Mouse (Mus musculus) spleen, adult 2 months (tissue): ENCODE data around the gene Apc2. TPM values are rescaled to one million over a fixed set of nuclear protein-coding genes. Genes with fewer than 3 reads are reported as not detected.

Experiments used
- DNase-seq, 2 experiments: peaks; one replicate each; pipeline versions ENCODE4 v3.0.0 to v3.0.0-alpha.2; 2012 to 2021; ENCODE audit warnings: low spot score in 2 of 2, low read depth in 1 of 2
- H3K27ac ChIP-seq: fragments of 200-500 bp; 2 replicates; pipeline ENCODE4 v1.5.1; 2012; ENCODE audit warnings: low read length, inconsistent platforms; ENCODE audit not compliant: insufficient read depth
- H3K27me3 ChIP-seq: fragments of 200-500 bp; 2 replicates; pipeline ENCODE4 v1.6.1; 2012; ENCODE audit warnings: mild to moderate bottlenecking, moderate library complexity, low read length, inconsistent platforms; ENCODE audit not compliant: control insufficient read depth, insufficient read depth
- H3K36me3 ChIP-seq: fragments of 200-500 bp; 2 replicates; pipeline ENCODE4 v1.6.1; 2012; ENCODE audit warnings: mild to moderate bottlenecking, low read length, inconsistent platforms; ENCODE audit not compliant: control insufficient read depth, insufficient read depth
- H3K4me1 ChIP-seq: fragments of 200-500 bp; 2 replicates; pipeline ENCODE4 v1.6.1; 2011; ENCODE audit warnings: inconsistent platforms; ENCODE audit not compliant: control insufficient read depth, insufficient read depth, insufficient read length
- H3K4me3 ChIP-seq: fragments of 200-500 bp; 2 replicates; pipeline ENCODE4 v1.5.1; 2011; ENCODE audit warnings: mild to moderate bottlenecking, inconsistent platforms; ENCODE audit not compliant: insufficient read depth, insufficient read length; ENCODE audit errors: extremely low read depth
- CTCF ChIP-seq: fragments of 200-500 bp; IDR thresholded peaks from 2 replicates; pipeline ENCODE4 v1.5.1; 2011; ENCODE audit warnings: mild to moderate bottlenecking, inconsistent platforms; ENCODE audit not compliant: insufficient read depth, insufficient read length, insufficient replicate concordance; ENCODE audit errors: extremely low read depth
- POLR2A ChIP-seq: fragments of 200-500 bp; IDR thresholded peaks from 2 replicates; pipeline ENCODE4 v1.6.1; 2011; ENCODE audit warnings: low read depth, low read length, inconsistent platforms
- WGBS: fragments of 180-500 bp; shearing (Covaris S2); methylation state at CpG from one replicate; pipeline ENCODE4 v1.1.7; 2018; 5-methylcytosine and 5-hydroxymethylcytosine counted together
- polyA plus RNA-seq: library from polyadenylated mRNA; depleted of rRNA; stranded (reverse); fragments of >200 nt; gene quantifications from 2 replicates; pipeline ENCODE4 v1.2.3, GENCODE M21; 2012

Gene Apc2
- polyA plus RNA-seq, 1 experiment = 0.68 TPM

- DNase-seq = no peak
- H3K27me3 ChIP-seq = peaks cover 7% of the 10 kb centered on the region; the same call in 1 of the 2 replicates
- TF ChIP-seq CTCF (no peak), POLR2A (no peak)
- H3K27ac ChIP-seq = no peak overlapping the region
- H3K36me3 ChIP-seq = peaks cover 12% of the 10 kb centered on the region
- no peak overlapping the region for H3K4me3 ChIP-seq
- WGBS = 75% methylated on average over 7 of the region's 7 CpGs
- H3K4me1 ChIP-seq = peaks cover 4% of the 10 kb centered on the region; the same call in 1 of the 2 replicates
Observed at GRCm38 (mm10) chr10:80294788-80295303, 931 bp upstream of the Apc2 start.

- H3K27ac ChIP-seq = no peak overlapping the region
- no peak for DNase-seq
- H3K4me1 ChIP-seq = peaks cover 4% of the 10 kb centered on the region; the same call in 1 of the 2 replicates
- H3K27me3 ChIP-seq = peaks cover 7% of the 10 kb centered on the region; the same call in 1 of the 2 replicates
- WGBS = 82% methylated on average over 5 of the region's 5 CpGs
- peaks cover 12% of the 10 kb centered on the region for H3K36me3 ChIP-seq
- TF ChIP-seq CTCF (no peak), POLR2A (no peak)
- H3K4me3 ChIP-seq = no peak overlapping the region
Observed at GRCm38 (mm10) chr10:80296824-80297223, 1.0 kb downstream of the Apc2 start.

GRCm38 (mm10) chr10:80297526-80298133, 1.9 kb downstream of the Apc2 start:
- H3K27me3 ChIP-seq = peaks cover 7% of the 10 kb centered on the region; the same call in 1 of the 2 replicates
- no peak overlapping the region for H3K4me3 ChIP-seq
- 72% methylated on average over 8 of the region's 8 CpGs for WGBS
- TF ChIP-seq POLR2A (no peak), CTCF (no peak)
- peaks cover 12% of the 10 kb centered on the region for H3K36me3 ChIP-seq
- peaks cover 4% of the 10 kb centered on the region; the same call in 1 of the 2 replicates for H3K4me1 ChIP-seq
- no peak overlapping the region for H3K27ac ChIP-seq
- no peak for DNase-seq

- no peak for TF ChIP-seq POLR2A
- TF ChIP-seq CTCF = no peak
- Histone ChIP-seq H3K27me3 (peaks cover 7% of the 10 kb centered on the region; the same call in 1 of the 2 replicates), H3K27ac (no peak overlapping the region), H3K4me3 (no peak overlapping the region), H3K4me1 (no peaks in the 10 kb centered on the region), H3K36me3 (peaks cover 9% of the 10 kb centered on the region)
- 18% methylated on average over 23 of the region's 26 CpGs for WGBS
- no peak for DNase-seq
Observed at GRCm38 (mm10) chr10:80298571-80299281, 2.9 kb downstream of the Apc2 start.

DNA sequence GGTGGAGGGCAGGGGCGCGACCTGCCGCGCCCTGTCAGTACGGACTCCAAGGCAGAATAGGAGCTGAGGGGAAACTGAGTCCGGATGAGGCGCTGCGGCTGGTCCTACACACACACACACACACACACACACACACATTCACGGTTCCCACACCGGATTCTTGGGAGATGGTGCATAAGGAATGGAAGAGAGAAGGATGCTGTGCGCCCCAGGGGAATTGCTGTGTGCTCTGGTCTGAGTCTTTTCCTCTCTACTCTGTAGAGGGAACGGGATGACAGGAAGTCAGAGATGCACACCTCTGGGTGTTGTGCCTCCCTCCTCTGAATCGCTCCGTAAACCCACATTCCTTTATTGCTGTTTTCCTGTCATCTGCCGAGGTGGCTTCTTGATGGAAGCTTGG, 3.5 kb downstream of the Apc2 start:
- Histone ChIP-seq H3K27me3 (peaks cover 7% of the 10 kb centered on the region; the same call in 1 of the 2 replicates), H3K4me3 (no peak overlapping the region), H3K4me1 (no peaks in the 10 kb centered on the region), H3K36me3 (peaks cover 5% of the 10 kb centered on the region), H3K27ac (no peak overlapping the region)
- DNase-seq = no peak
- TF ChIP-seq POLR2A (no peak), CTCF (no peak)
- WGBS = 20% methylated on average over 15 of the region's 15 CpGs

DNA sequence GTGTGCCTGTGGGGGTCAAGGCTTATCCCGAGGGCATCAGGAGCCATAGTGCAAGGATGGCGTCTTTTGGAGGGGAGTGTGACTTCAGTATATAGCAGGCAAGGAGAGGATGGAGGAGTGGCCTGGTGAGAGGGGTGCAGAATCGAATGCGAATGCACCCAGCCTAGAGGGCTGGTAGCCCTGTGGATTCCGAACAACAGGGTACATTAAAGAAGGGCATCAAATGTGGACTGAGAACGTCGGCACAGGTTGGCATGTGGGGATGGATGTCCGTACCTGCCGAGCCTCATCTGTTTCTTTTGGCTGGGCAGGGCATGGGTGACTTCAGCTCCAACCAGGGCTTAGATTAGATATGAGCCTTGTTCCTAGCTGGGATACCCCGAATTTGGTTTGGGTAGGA, 4.0 kb downstream of the Apc2 start:
- 55% methylated on average over 10 of the region's 10 CpGs for WGBS
- H3K27me3 ChIP-seq = peaks cover 10% of the 10 kb centered on the region
- TF ChIP-seq CTCF = no peak
- TF ChIP-seq POLR2A = no peak

DNA sequence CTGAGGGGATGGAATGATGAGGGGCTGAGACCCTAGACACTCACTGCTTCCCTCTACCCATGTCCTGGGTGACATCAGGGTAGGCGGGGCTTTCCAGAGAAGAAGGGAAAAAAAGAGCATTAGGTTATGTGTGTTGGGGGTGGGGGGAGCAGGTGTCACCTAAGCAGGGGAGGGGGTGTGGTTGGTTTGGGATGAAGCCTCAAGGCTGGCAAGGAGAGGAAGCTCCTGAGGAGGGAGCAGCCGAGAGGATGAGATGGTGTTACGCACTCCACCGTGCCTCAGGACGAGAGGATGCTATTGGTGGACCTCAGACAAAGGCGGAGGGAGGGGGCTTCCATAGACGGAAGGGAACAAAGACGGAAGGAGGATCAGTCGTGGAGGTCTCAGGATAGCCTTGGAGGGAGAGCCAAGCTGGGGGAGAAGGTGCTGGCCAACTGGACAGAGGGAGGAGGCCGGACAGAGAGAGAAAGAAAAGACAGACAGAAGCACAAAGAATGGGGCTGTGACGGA, 5.0 kb downstream of the Apc2 start:
- Histone ChIP-seq H3K27ac (no peak overlapping the region), H3K27me3 (peaks cover 10% of the 10 kb centered on the region), H3K4me1 (no peaks in the 10 kb centered on the region), H3K36me3 (no peaks in the 10 kb centered on the region), H3K4me3 (no peak overlapping the region)
- WGBS = 47% methylated on average over 11 of the region's 11 CpGs
- TF ChIP-seq POLR2A = no peak
- no peak for TF ChIP-seq CTCF
- DNase-seq = no peak

More for the DNA sequence above, 4.0 kb downstream of the Apc2 start:
- Histone ChIP-seq H3K27ac (no peak overlapping the region), H3K4me3 (no peak overlapping the region), H3K4me1 (no peaks in the 10 kb centered on the region), H3K36me3 (no peaks in the 10 kb centered on the region)
- no peak for DNase-seq
